Mouse (Mus musculus): ENCODE measurements around the gene Cpeb3. TPM values are rescaled to one million over a fixed set of nuclear protein-coding genes. Genes with fewer than 3 reads are reported as not detected.

The Cpeb3 gene
- polyA plus RNA-seq, 1 experiment: 86.5 TPM

DNA sequence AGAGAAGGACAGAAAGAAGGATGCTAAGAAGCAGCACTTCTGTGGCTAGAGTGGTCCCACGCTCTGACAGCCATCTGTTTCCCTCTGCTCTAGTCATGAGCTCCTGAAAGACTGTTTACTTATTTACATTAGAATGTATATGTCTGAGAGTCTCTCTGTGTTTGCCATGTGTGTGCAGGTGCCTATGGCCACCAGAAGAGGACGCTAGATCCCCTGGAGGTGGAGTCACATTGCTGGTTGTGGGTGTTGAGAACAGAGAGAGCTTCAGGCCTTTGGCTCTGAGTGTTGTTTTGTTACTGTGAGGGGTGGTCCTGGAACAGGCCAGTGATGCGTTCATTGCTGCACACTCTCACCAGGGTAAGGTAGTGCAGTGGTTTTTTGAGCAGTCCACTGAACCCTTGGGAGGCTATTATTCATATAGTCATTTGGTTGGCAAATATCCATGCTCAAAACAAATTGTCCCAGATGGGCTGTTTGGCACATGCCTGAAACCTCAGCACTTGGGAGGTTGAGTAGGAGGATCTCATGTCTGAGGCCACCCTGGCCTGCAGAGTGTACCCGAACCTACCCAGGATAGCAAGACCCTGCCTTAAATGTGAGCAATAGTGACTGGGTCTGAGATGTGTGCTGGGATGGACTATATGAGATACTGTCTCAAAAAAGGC lies 112.6 kb downstream of the Cpeb3 start:
- Histone ChIP-seq H3K4me3 (ENCODE audit: control insufficient read depth, low read depth, low read length) (no peak overlapping the region), H3K4me1 (ENCODE audit: control insufficient read depth, insufficient read depth, low read length) (no peaks in the 10 kb centered on the region), H3K27me3 (ENCODE audit: control insufficient read depth, insufficient read depth, low read length) (no peaks in the 10 kb centered on the region), H3K27ac (ENCODE audit: control insufficient read depth, insufficient read depth, low read depth, low read length) (no peak overlapping the region), H3K36me3 (ENCODE audit: control insufficient read depth, insufficient read depth, low read length) (no peaks in the 10 kb centered on the region)
- no peak for TF ChIP-seq CTCF (IDR thresholded peaks at IDR 0.05; ENCODE audit: control insufficient read depth, insufficient read depth, insufficient replicate concordance, low read depth, low read length)
- no peak for TF ChIP-seq POLR2A (IDR thresholded peaks at IDR 0.05; ENCODE audit: control insufficient read depth, low read depth, low read length)

DNA sequence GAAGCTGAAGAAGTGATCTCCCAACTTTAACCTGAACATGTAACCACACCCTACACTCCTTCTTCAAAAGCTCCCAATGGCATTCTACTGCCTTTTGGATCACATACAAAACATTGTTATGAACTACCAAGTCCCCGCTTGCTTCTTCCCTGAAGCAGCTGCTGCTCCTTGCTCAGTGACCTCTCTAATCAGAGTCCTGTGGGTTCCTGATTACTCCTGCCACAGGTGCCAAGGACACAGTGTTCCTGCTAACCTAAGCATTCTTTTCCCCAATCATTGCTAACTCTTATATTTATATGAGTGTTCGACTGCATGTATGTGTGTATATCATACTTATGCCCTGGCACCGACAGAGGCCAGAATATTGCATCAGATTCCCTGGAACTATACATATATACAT lies 115.2 kb downstream of the Cpeb3 start:
- Histone ChIP-seq H3K36me3 (ENCODE audit: control insufficient read depth, insufficient read depth, low read length) (no peaks in the 10 kb centered on the region), H3K4me1 (ENCODE audit: control insufficient read depth, insufficient read depth, low read length) (no peaks in the 10 kb centered on the region), H3K27me3 (ENCODE audit: control insufficient read depth, insufficient read depth, low read length) (no peaks in the 10 kb centered on the region), H3K4me3 (ENCODE audit: control insufficient read depth, low read depth, low read length) (no peak overlapping the region), H3K27ac (ENCODE audit: control insufficient read depth, insufficient read depth, low read depth, low read length) (no peak overlapping the region)
- no peak for TF ChIP-seq POLR2A (IDR thresholded peaks at IDR 0.05; ENCODE audit: control insufficient read depth, low read depth, low read length)
- no peak for TF ChIP-seq CTCF (IDR thresholded peaks at IDR 0.05; ENCODE audit: control insufficient read depth, insufficient read depth, insufficient replicate concordance, low read depth, low read length)

DNA sequence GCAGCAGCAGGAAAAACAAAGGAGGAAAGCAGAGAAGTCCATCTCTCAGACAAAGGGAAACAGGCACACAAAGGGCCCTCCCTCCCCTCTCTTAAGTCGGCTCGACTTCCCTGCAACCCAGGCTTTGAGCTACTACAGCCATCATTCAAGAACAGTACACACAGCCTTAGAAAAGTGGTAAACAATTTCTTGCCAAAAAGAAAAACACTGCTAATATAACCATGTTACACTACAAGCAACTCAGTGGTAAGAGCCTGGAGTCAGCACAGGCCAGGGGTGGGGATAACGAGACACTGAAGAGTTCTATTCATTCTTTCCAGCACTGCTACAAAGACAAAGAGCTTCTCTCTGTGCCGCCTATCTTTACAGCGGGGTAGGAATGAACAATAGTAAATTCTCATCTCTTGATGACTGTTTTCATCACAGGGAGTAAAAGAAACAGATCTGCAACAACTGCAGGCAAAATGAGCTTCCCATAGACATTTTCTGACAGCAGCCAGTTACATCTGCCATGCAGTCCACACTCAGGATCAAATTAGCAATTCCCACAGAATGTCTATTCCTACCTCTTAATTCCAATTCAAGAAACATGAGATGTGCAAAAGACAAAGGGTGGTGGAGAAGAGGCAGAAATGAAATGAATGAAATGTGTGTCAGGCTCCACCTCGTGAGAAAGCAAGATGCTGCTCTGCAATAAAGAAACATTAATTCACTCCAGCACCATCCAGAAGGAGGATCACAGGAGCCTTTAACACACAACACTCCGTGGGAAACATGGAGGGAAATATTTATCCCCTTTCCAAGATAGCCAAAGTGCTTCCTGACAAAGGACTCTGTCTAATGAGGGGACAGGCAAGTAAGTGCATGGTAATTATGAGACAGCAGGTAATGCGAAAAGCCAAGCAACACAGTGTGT lies 118.0 kb downstream of the Cpeb3 start:
- no peaks in the 10 kb centered on the region for H3K36me3 ChIP-seq (ENCODE audit: control insufficient read depth, insufficient read depth, low read length)
- no peaks in the 10 kb centered on the region for H3K27me3 ChIP-seq (ENCODE audit: control insufficient read depth, insufficient read depth, low read length)
- no peak overlapping the region for H3K4me3 ChIP-seq (ENCODE audit: control insufficient read depth, low read depth, low read length)
- TF ChIP-seq POLR2A (IDR thresholded peaks at IDR 0.05; ENCODE audit: control insufficient read depth, low read depth, low read length): no peak
- H3K4me1 ChIP-seq (ENCODE audit: control insufficient read depth, insufficient read depth, low read length): no peaks in the 10 kb centered on the region
- peak overlapping the region; percentile 57 for H3K27ac ChIP-seq (ENCODE audit: control insufficient read depth, insufficient read depth, low read depth, low read length)

DNA sequence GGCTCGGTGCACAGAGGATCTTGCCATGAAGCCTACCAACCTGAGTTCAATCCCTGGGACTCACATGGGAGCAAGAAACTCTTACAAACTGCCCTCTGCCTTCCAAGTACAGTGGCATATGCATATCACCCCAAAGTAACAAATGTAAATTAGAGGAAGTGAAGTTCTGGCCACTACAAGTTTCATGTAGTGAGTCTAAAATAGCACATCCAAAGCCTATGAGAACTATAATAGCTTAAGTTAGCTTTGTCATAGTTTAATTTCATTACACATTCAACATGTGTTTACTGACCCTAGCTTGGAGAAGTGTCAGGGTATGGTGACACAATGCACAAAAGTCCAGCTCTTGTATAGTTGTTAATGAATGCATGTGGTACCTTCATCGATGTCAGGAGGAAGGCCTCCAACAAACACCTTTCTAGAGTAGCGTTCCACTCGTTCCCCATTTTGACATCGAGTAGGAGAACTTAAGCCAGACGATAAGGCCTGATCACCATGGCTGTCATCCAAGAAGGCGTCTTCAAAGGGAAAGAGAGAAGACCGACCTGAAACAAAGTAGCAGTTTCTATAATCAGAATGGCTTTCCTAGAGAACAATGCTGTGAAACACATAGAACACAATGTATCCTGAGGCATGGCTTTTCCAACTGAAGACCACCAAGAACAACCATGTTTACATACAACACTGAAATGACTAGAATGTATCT lies 120.2 kb downstream of the Cpeb3 start:
- Histone ChIP-seq H3K27ac (ENCODE audit: control insufficient read depth, insufficient read depth, low read depth, low read length) (no peak overlapping the region), H3K27me3 (ENCODE audit: control insufficient read depth, insufficient read depth, low read length) (no peaks in the 10 kb centered on the region), H3K36me3 (ENCODE audit: control insufficient read depth, insufficient read depth, low read length) (no peaks in the 10 kb centered on the region), H3K4me1 (ENCODE audit: control insufficient read depth, insufficient read depth, low read length) (no peaks in the 10 kb centered on the region), H3K4me3 (ENCODE audit: control insufficient read depth, low read depth, low read length) (no peak overlapping the region)
- TF ChIP-seq CTCF (IDR thresholded peaks at IDR 0.05; ENCODE audit: control insufficient read depth, insufficient read depth, insufficient replicate concordance, low read depth, low read length) (no peak), POLR2A (IDR thresholded peaks at IDR 0.05; ENCODE audit: control insufficient read depth, low read depth, low read length) (no peak)

DNA sequence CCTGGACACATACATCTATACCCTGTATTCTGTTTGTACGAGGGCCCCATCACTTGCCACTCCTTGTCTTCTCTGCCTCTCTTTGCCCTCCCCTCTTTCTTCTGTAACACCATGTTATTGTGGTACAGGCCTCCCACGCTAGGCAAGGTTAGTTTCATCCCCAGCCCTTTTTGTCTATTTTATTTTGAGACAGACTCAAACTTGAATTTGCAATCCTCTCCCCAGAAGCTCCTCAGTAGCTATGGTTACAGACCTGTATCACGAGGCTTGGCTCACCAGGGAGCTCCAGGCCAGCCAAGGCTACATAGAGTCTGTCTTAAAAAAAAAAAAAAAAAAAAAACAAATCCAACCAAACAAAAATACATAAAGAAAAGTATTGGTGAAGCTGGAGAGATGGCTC lies 123.9 kb downstream of the Cpeb3 start:
- no peak overlapping the region for H3K4me3 ChIP-seq (ENCODE audit: control insufficient read depth, low read depth, low read length)
- H3K27me3 ChIP-seq (ENCODE audit: control insufficient read depth, insufficient read depth, low read length): no peaks in the 10 kb centered on the region
- TF ChIP-seq CTCF (IDR thresholded peaks at IDR 0.05; ENCODE audit: control insufficient read depth, insufficient read depth, insufficient replicate concordance, low read depth, low read length) (no peak), POLR2A (IDR thresholded peaks at IDR 0.05; ENCODE audit: control insufficient read depth, low read depth, low read length) (no peak)

DNA sequence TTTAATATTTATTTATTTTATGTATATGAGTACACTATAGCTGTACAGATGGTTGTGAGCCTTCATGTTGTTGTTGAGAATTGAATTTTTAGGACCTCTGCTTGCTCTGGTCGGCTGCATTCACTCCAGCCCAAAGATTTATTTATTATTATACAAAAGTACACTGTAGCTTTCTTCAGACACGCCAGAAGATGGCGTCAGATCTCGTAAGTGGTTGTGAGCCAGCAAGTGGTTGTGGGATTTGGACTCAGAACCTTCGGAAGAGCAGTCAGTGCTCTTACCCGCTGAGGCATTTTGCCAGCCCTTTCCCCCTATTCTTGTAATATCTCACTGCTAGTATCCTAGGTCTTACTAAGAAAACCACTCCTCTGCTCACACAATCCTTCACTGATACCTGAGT lies 126.9 kb downstream of the Cpeb3 start:
- H3K4me3 ChIP-seq (ENCODE audit: control insufficient read depth, low read depth, low read length): no peak overlapping the region
- no peak for TF ChIP-seq POLR2A (IDR thresholded peaks at IDR 0.05; ENCODE audit: control insufficient read depth, low read depth, low read length)
- H3K27ac ChIP-seq (ENCODE audit: control insufficient read depth, insufficient read depth, low read depth, low read length): no peak overlapping the region
- H3K4me1 ChIP-seq (ENCODE audit: control insufficient read depth, insufficient read depth, low read length): peaks cover 3% of the 10 kb centered on the region
- no peaks in the 10 kb centered on the region for H3K36me3 ChIP-seq (ENCODE audit: control insufficient read depth, insufficient read depth, low read length)
- no peaks in the 10 kb centered on the region for H3K27me3 ChIP-seq (ENCODE audit: control insufficient read depth, insufficient read depth, low read length)

More for the DNA sequence above, 123.9 kb downstream of the Cpeb3 start:
- Histone ChIP-seq H3K4me1 (ENCODE audit: control insufficient read depth, insufficient read depth, low read length) (no peaks in the 10 kb centered on the region), H3K27ac (ENCODE audit: control insufficient read depth, insufficient read depth, low read depth, low read length) (no peak overlapping the region), H3K36me3 (ENCODE audit: control insufficient read depth, insufficient read depth, low read length) (no peaks in the 10 kb centered on the region)

DNA sequence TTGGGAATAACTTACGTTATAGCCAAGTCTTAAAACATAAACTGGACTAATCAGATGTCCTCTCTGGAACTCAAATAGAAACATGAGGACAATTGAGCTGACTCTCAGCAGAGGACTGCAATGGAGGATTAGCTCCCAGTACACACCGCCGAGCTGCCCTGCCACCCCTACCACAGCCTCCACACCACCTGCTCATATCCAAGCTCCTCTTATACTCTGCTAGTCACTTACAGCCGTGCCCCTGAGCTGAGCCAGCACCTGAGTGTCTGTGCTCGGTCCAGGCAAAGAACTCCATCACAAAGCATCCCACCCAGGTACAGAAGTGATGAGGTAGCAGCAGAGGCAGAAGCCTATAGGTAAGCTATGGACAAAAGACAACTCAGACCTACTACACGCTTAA lies 129.2 kb downstream of the Cpeb3 start:
- TF ChIP-seq POLR2A (IDR thresholded peaks at IDR 0.05; ENCODE audit: control insufficient read depth, low read depth, low read length): no peak
- no peak for TF ChIP-seq CTCF (IDR thresholded peaks at IDR 0.05; ENCODE audit: control insufficient read depth, insufficient read depth, insufficient replicate concordance, low read depth, low read length)
- Histone ChIP-seq H3K27me3 (ENCODE audit: control insufficient read depth, insufficient read depth, low read length) (no peaks in the 10 kb centered on the region), H3K27ac (ENCODE audit: control insufficient read depth, insufficient read depth, low read depth, low read length) (no peak overlapping the region), H3K36me3 (ENCODE audit: control insufficient read depth, insufficient read depth, low read length) (no peaks in the 10 kb centered on the region), H3K4me3 (ENCODE audit: control insufficient read depth, low read depth, low read length) (no peak overlapping the region), H3K4me1 (ENCODE audit: control insufficient read depth, insufficient read depth, low read length) (peaks cover 3% of the 10 kb centered on the region)
